Mouse (Mus musculus): ENCODE results near the gene Ank2. TPM values are rescaled to one million over a fixed set of nuclear protein-coding genes. Genes with fewer than 3 reads are reported as not detected.

The Ank2 gene
- polyA plus RNA-seq, 1 experiment from 2014 or later, result 118 TPM

- Histone ChIP-seq H3K27me3 (ENCODE audit: control insufficient read depth, insufficient read depth, low read length) (no peaks in the 10 kb centered on the region), H3K9me3 (ENCODE audit: control insufficient read depth, low read length) (no peaks in the 10 kb centered on the region), H3K9ac (ENCODE audit: low read depth, low read length) (no peak overlapping the region), H3K4me3 (ENCODE audit: low read depth, low read length) (no peak overlapping the region), H3K4me1 (replicated peaks; ENCODE audit: control insufficient read depth, insufficient read depth, low read length) (no peaks in the 10 kb centered on the region), H3K36me3 (ENCODE audit: control insufficient read depth, insufficient read depth, low read length) (no peaks in the 10 kb centered on the region), H3K27ac (ENCODE audit: low read depth, low read length) (no peak overlapping the region), H3K4me2 (replicated peaks; ENCODE audit: low read depth, low read length) (no peak overlapping the region)
- 78% methylated on average over 12 of the region's 12 CpGs for WGBS
- ATAC-seq (ENCODE audit: low FRiP score), result no peak
- DNase-seq (ENCODE audit: low spot score), result no peak
These were observed 368.9 kb downstream of the Ank2 start for GRCm38 (mm10) chr3:127130167-127130770.

GRCm38 (mm10) chr3:127129750-127130149, 369.4 kb downstream of the Ank2 start:
- Histone ChIP-seq H3K27me3 (ENCODE audit: control insufficient read depth, insufficient read depth, low read length) (no peaks in the 10 kb centered on the region), H3K9ac (ENCODE audit: low read depth, low read length) (no peak overlapping the region), H3K9me3 (ENCODE audit: control insufficient read depth, low read length) (no peaks in the 10 kb centered on the region), H3K36me3 (ENCODE audit: control insufficient read depth, insufficient read depth, low read length) (no peaks in the 10 kb centered on the region), H3K27ac (ENCODE audit: low read depth, low read length) (no peak overlapping the region), H3K4me2 (replicated peaks; ENCODE audit: low read depth, low read length) (no peak overlapping the region), H3K4me3 (ENCODE audit: low read depth, low read length) (no peak overlapping the region), H3K4me1 (replicated peaks; ENCODE audit: control insufficient read depth, insufficient read depth, low read length) (no peaks in the 10 kb centered on the region)
- DNase-seq (ENCODE audit: low spot score), result no peak
- no peak for ATAC-seq (ENCODE audit: low FRiP score)
- 88% methylated on average over 1 of the region's 1 CpGs for WGBS

- Histone ChIP-seq H3K4me2 (replicated peaks; ENCODE audit: low read depth, low read length) (no peak overlapping the region), H3K27me3 (ENCODE audit: control insufficient read depth, insufficient read depth, low read length) (no peaks in the 10 kb centered on the region), H3K27ac (ENCODE audit: low read depth, low read length) (no peak overlapping the region), H3K9ac (ENCODE audit: low read depth, low read length) (no peak overlapping the region), H3K4me3 (ENCODE audit: low read depth, low read length) (no peak overlapping the region), H3K9me3 (ENCODE audit: control insufficient read depth, low read length) (no peaks in the 10 kb centered on the region), H3K36me3 (ENCODE audit: control insufficient read depth, insufficient read depth, low read length) (no peaks in the 10 kb centered on the region), H3K4me1 (replicated peaks; ENCODE audit: control insufficient read depth, insufficient read depth, low read length) (no peaks in the 10 kb centered on the region; the same call in 1 of the 2 replicates)
- ATAC-seq (ENCODE audit: low FRiP score) (no peak), DNase-seq (ENCODE audit: low spot score) (no peak)
- 53% methylated on average over 1 of the region's 1 CpGs for WGBS
These were observed 371.5 kb downstream of the Ank2 start for GRCm38 (mm10) chr3:127127611-127128010.

- Histone ChIP-seq H3K9ac (ENCODE audit: low read depth, low read length) (no peak overlapping the region), H3K4me2 (replicated peaks; ENCODE audit: low read depth, low read length) (no peak overlapping the region), H3K27ac (ENCODE audit: low read depth, low read length) (no peak overlapping the region), H3K4me3 (ENCODE audit: low read depth, low read length) (no peak overlapping the region), H3K36me3 (ENCODE audit: control insufficient read depth, insufficient read depth, low read length) (no peaks in the 10 kb centered on the region), H3K4me1 (replicated peaks; ENCODE audit: control insufficient read depth, insufficient read depth, low read length) (no peaks in the 10 kb centered on the region; the same call in 1 of the 2 replicates), H3K9me3 (ENCODE audit: control insufficient read depth, low read length) (no peaks in the 10 kb centered on the region), H3K27me3 (ENCODE audit: control insufficient read depth, insufficient read depth, low read length) (no peaks in the 10 kb centered on the region)
- ATAC-seq (ENCODE audit: low FRiP score), result no peak
- DNase-seq (ENCODE audit: low spot score), result no peak
- WGBS, result 64% methylated on average over 3 of the region's 3 CpGs
These were observed 372.9 kb downstream of the Ank2 start for GRCm38 (mm10) chr3:127126220-127126619.

GRCm38 (mm10) chr3:127124375-127124993, 374.7 kb downstream of the Ank2 start:
- 36% methylated on average over 10 of the region's 10 CpGs for WGBS
- H3K4me3 ChIP-seq (ENCODE audit: low read depth, low read length), result no peak overlapping the region
- H3K27me3 ChIP-seq (ENCODE audit: control insufficient read depth, insufficient read depth, low read length), result no peaks in the 10 kb centered on the region
- no peak overlapping the region for H3K4me2 ChIP-seq (replicated peaks; ENCODE audit: low read depth, low read length)
- ATAC-seq (ENCODE audit: low FRiP score) (peak; percentile 64), DNase-seq (ENCODE audit: low spot score) (peak; percentile 30)
- no peaks in the 10 kb centered on the region for H3K9me3 ChIP-seq (ENCODE audit: control insufficient read depth, low read length)
- no peaks in the 10 kb centered on the region for H3K36me3 ChIP-seq (ENCODE audit: control insufficient read depth, insufficient read depth, low read length)
- H3K9ac ChIP-seq (ENCODE audit: low read depth, low read length), result no peak overlapping the region
- no peak overlapping the region for H3K27ac ChIP-seq (ENCODE audit: low read depth, low read length)
- no peaks in the 10 kb centered on the region; the same call in 1 of the 2 replicates for H3K4me1 ChIP-seq (replicated peaks; ENCODE audit: control insufficient read depth, insufficient read depth, low read length)

GRCm38 (mm10) chr3:127123376-127123775, 375.8 kb downstream of the Ank2 start:
- 31% methylated on average over 8 of the region's 8 CpGs for WGBS
- H3K9me3 ChIP-seq (ENCODE audit: control insufficient read depth, low read length), result no peaks in the 10 kb centered on the region
- H3K4me3 ChIP-seq (ENCODE audit: low read depth, low read length), result no peak overlapping the region
- DNase-seq (ENCODE audit: low spot score) (no peak), ATAC-seq (ENCODE audit: low FRiP score) (no peak)
- no peaks in the 10 kb centered on the region; the same call in 1 of the 2 replicates for H3K4me1 ChIP-seq (replicated peaks; ENCODE audit: control insufficient read depth, insufficient read depth, low read length)
- no peak overlapping the region for H3K4me2 ChIP-seq (replicated peaks; ENCODE audit: low read depth, low read length)
- no peak overlapping the region for H3K9ac ChIP-seq (ENCODE audit: low read depth, low read length)
- H3K27me3 ChIP-seq (ENCODE audit: control insufficient read depth, insufficient read depth, low read length), result no peaks in the 10 kb centered on the region
- H3K27ac ChIP-seq (ENCODE audit: low read depth, low read length), result no peak overlapping the region
- no peaks in the 10 kb centered on the region for H3K36me3 ChIP-seq (ENCODE audit: control insufficient read depth, insufficient read depth, low read length)

- no peaks in the 10 kb centered on the region for H3K9me3 ChIP-seq (ENCODE audit: control insufficient read depth, low read length)
- H3K36me3 ChIP-seq (ENCODE audit: control insufficient read depth, insufficient read depth, low read length), result no peaks in the 10 kb centered on the region
- no peak for ATAC-seq (ENCODE audit: low FRiP score)
- no peak overlapping the region for H3K27ac ChIP-seq (ENCODE audit: low read depth, low read length)
- H3K27me3 ChIP-seq (ENCODE audit: control insufficient read depth, insufficient read depth, low read length), result no peaks in the 10 kb centered on the region
- H3K4me2 ChIP-seq (replicated peaks; ENCODE audit: low read depth, low read length), result no peak overlapping the region
- no peak overlapping the region for H3K9ac ChIP-seq (ENCODE audit: low read depth, low read length)
- WGBS, result 92% methylated on average over 4 of the region's 4 CpGs
- no peak overlapping the region for H3K4me3 ChIP-seq (ENCODE audit: low read depth, low read length)
- no peaks in the 10 kb centered on the region for H3K4me1 ChIP-seq (replicated peaks; ENCODE audit: control insufficient read depth, insufficient read depth, low read length)
- DNase-seq (ENCODE audit: low spot score), result no peak
These were observed 380.4 kb downstream of the Ank2 start for GRCm38 (mm10) chr3:127118777-127119176.

GRCm38 (mm10) chr3:127116226-127116625, 382.9 kb downstream of the Ank2 start:
- no peak overlapping the region for H3K4me3 ChIP-seq (ENCODE audit: low read depth, low read length)
- ATAC-seq (ENCODE audit: low FRiP score), result no peak
- 91% methylated on average over 6 of the region's 6 CpGs for WGBS
- H3K36me3 ChIP-seq (ENCODE audit: control insufficient read depth, insufficient read depth, low read length), result no peaks in the 10 kb centered on the region
- H3K4me1 ChIP-seq (replicated peaks; ENCODE audit: control insufficient read depth, insufficient read depth, low read length), result no peaks in the 10 kb centered on the region
- H3K9ac ChIP-seq (ENCODE audit: low read depth, low read length), result no peak overlapping the region
- H3K4me2 ChIP-seq (replicated peaks; ENCODE audit: low read depth, low read length), result no peak overlapping the region
- H3K27ac ChIP-seq (ENCODE audit: low read depth, low read length), result no peak overlapping the region
- no peaks in the 10 kb centered on the region for H3K27me3 ChIP-seq (ENCODE audit: control insufficient read depth, insufficient read depth, low read length)
- DNase-seq (ENCODE audit: low spot score), result no peak
- H3K9me3 ChIP-seq (ENCODE audit: control insufficient read depth, low read length), result no peaks in the 10 kb centered on the region

- Histone ChIP-seq H3K27me3 (ENCODE audit: control insufficient read depth, insufficient read depth, low read length) (no peaks in the 10 kb centered on the region), H3K9ac (ENCODE audit: low read depth, low read length) (no peak overlapping the region), H3K27ac (ENCODE audit: low read depth, low read length) (no peak overlapping the region), H3K4me1 (replicated peaks; ENCODE audit: control insufficient read depth, insufficient read depth, low read length) (no peaks in the 10 kb centered on the region), H3K9me3 (ENCODE audit: control insufficient read depth, low read length) (no peaks in the 10 kb centered on the region), H3K4me2 (replicated peaks; ENCODE audit: low read depth, low read length) (no peak overlapping the region), H3K4me3 (ENCODE audit: low read depth, low read length) (no peak overlapping the region), H3K36me3 (ENCODE audit: control insufficient read depth, insufficient read depth, low read length) (no peaks in the 10 kb centered on the region)
- DNase-seq (ENCODE audit: low spot score) (no peak), ATAC-seq (ENCODE audit: low FRiP score) (no peak)
- WGBS, result 82% methylated on average over 7 of the region's 7 CpGs
These were observed 385.9 kb downstream of the Ank2 start for GRCm38 (mm10) chr3:127113238-127113637.

Data from hindbrain, embryonic 11.5 days (tissue).